Mouse (Mus musculus): ENCODE measurements around the gene Pdzd3.
A peak's percentile ranks its signal among the peaks of the same experiment; 100 is the strongest.
"Not testable (repeated sequence)": the region's sequence is repeated elsewhere in the genome, so short reads cannot be mapped to it uniquely, and the experiment has no call there.

The Pdzd3 gene

GRCm38 (mm10) chr9:44251314-44251713 is at the start of gene Pdzd3:
Gene Pdzd3 (minus strand): TSS chr9:44251471.
- DNase-seq (ENCODE audit: extremely low spot score): no peak

- DNase-seq (ENCODE audit: extremely low spot score): not testable (repeated sequence)
Observed at GRCm38 (mm10) chr9:44300001-44300400, 48.7 kb upstream of the Pdzd3 start.

- no peak for DNase-seq (ENCODE audit: extremely low spot score)
Observed at GRCm38 (mm10) chr9:44292490-44292889, 41.2 kb upstream of the Pdzd3 start.

- no peak for DNase-seq (ENCODE audit: extremely low spot score)
Observed at GRCm38 (mm10) chr9:44288959-44289291, 37.7 kb upstream of the Pdzd3 start.

- DNase-seq (ENCODE audit: extremely low spot score): peak; percentile 39
Observed at GRCm38 (mm10) chr9:44288076-44288958, 37.0 kb upstream of the Pdzd3 start, which contains the start of gene Abcg4. Gene Abcg4 (minus strand): TSS chr9:44288615.

- peak; percentile 61 for DNase-seq (ENCODE audit: extremely low spot score)
Observed at GRCm38 (mm10) chr9:44287401-44288075, 36.3 kb upstream of the Pdzd3 start.

GRCm38 (mm10) chr9:44287003-44287400 is 35.7 kb upstream of the Pdzd3 start:
- DNase-seq (ENCODE audit: extremely low spot score): no peak

- no peak for DNase-seq (ENCODE audit: extremely low spot score)
Observed at GRCm38 (mm10) chr9:44286256-44286850, 35.1 kb upstream of the Pdzd3 start.

- DNase-seq (ENCODE audit: extremely low spot score): no peak
Observed at GRCm38 (mm10) chr9:44283183-44283582, 31.9 kb upstream of the Pdzd3 start.

- no peak for DNase-seq (ENCODE audit: extremely low spot score)
Observed at GRCm38 (mm10) chr9:44269973-44270372, 18.7 kb upstream of the Pdzd3 start.

GRCm38 (mm10) chr9:44269077-44269476 is 17.8 kb upstream of the Pdzd3 start:
- DNase-seq (ENCODE audit: extremely low spot score): no peak

GRCm38 (mm10) chr9:44268432-44268831 is 17.2 kb upstream of the Pdzd3 start, which contains the start of gene Nlrx1:
Gene Nlrx1 (minus strand): TSS chr9:44268599.
- DNase-seq (ENCODE audit: extremely low spot score): no peak

GRCm38 (mm10) chr9:44268027-44268360 is 16.7 kb upstream of the Pdzd3 start:
- peak; percentile 77 for DNase-seq (ENCODE audit: extremely low spot score)

- peak; percentile 25 for DNase-seq (ENCODE audit: extremely low spot score)
Observed at GRCm38 (mm10) chr9:44267319-44268026, 16.2 kb upstream of the Pdzd3 start.

- DNase-seq (ENCODE audit: extremely low spot score): no peak
Observed at GRCm38 (mm10) chr9:44266478-44267226, 15.4 kb upstream of the Pdzd3 start.

GRCm38 (mm10) chr9:44261388-44261787 is 10.1 kb upstream of the Pdzd3 start:
- DNase-seq (ENCODE audit: extremely low spot score): no peak

GRCm38 (mm10) chr9:44259014-44259413 is 7.7 kb upstream of the Pdzd3 start:
- no peak for DNase-seq (ENCODE audit: extremely low spot score)

GRCm38 (mm10) chr9:44256213-44256612 is 4.9 kb upstream of the Pdzd3 start:
- DNase-seq (ENCODE audit: extremely low spot score): no peak

- DNase-seq (ENCODE audit: extremely low spot score): no peak
Observed at GRCm38 (mm10) chr9:44255136-44255521, 3.9 kb upstream of the Pdzd3 start.

- DNase-seq (ENCODE audit: extremely low spot score): peak; percentile 39
Observed at GRCm38 (mm10) chr9:44254508-44255135, 3.4 kb upstream of the Pdzd3 start.

GRCm38 (mm10) chr9:44253441-44253840 is 2.2 kb upstream of the Pdzd3 start:
- no peak for DNase-seq (ENCODE audit: extremely low spot score)

Data from embryo, embryonic 9.5 days (tissue).